Mouse (Mus musculus) intestine, postnatal 0 days (tissue): ENCODE data around the gene Trim41. TPM values are rescaled to one million over a fixed set of nuclear protein-coding genes. Genes with fewer than 3 reads are reported as not detected.

ENCODE experiments used
- ATAC-seq: fragments of 200-750 bp; cut with Nextera tagmentation; 2 replicates; pipeline ENCODE4 v1.8.0; 2017; ENCODE audit warnings: mild to moderate bottlenecking, moderate TSS enrichment, moderate library complexity
- H3K27ac ChIP-seq: fragments of 300-500 bp; sonication (generic); 2 replicates; pipeline ENCODE4 v1.5.1; 2014; ENCODE audit warnings: mild to moderate bottlenecking, low read depth, low read length, moderate library complexity
- H3K27me3 ChIP-seq: fragments of 300-500 bp; sonication (generic); replicated peaks from 2 replicates; pipeline ENCODE4 v1.6.1; 2014; ENCODE audit warnings: low read length, mixed read lengths; ENCODE audit not compliant: control insufficient read depth, insufficient read depth
- H3K36me3 ChIP-seq: fragments of 300-500 bp; sonication (generic); 2 replicates; pipeline ENCODE4 v1.6.1; 2014; ENCODE audit warnings: mild to moderate bottlenecking, moderate library complexity; ENCODE audit not compliant: control insufficient read depth, insufficient read depth
- H3K4me1 ChIP-seq: fragments of 300-500 bp; sonication (generic); replicated peaks from 2 replicates; pipeline ENCODE4 v1.6.1; 2014; ENCODE audit warnings: antibody characterized with exemption, low read length, mixed read lengths; ENCODE audit not compliant: control insufficient read depth, insufficient read depth
- H3K4me2 ChIP-seq: fragments of 300-500 bp; sonication (generic); replicated peaks from 2 replicates; pipeline ENCODE4 v1.6.1; 2014; ENCODE audit warnings: low read depth, mild to moderate bottlenecking, moderate library complexity
- H3K4me3 ChIP-seq: fragments of 300-500 bp; sonication (generic); 2 replicates; pipeline ENCODE4 v1.5.1; 2014; ENCODE audit warnings: low read depth, low read length
- H3K9ac ChIP-seq: fragments of 300-500 bp; sonication (generic); 2 replicates; pipeline ENCODE4 v1.6.1; 2014; ENCODE audit warnings: mild to moderate bottlenecking, low read depth, low read length
- H3K9me3 ChIP-seq: fragments of 300-500 bp; sonication (generic); 2 replicates; pipeline ENCODE4 v1.6.1; 2016; ENCODE audit warnings: mixed run types; ENCODE audit not compliant: control insufficient read depth
- CTCF ChIP-seq: sonication (generic); IDR thresholded peaks from 2 replicates; pipeline ENCODE4 v1.5.1; 2016; ENCODE audit warnings: low read depth, mild to moderate bottlenecking, control low read depth, antibody characterized with exemption, moderate library complexity
- WGBS: fragments of 180-500 bp; shearing (Covaris S2); extraction: QIAGEN DNeasy Blood & Tissue Kit; methylation state at CpG from one replicate; pipeline ENCODE4 v1.1.7; 2014; 5-methylcytosine and 5-hydroxymethylcytosine counted together
- polyA plus RNA-seq: library from polyadenylated mRNA; unstranded; fragments of >200 nt; fragmentation: Nextera tagmentation; extraction: Ambion mirVana; gene quantifications from 2 replicates; pipeline ENCODE4 v1.2.1, GENCODE M21; 2015

Gene Trim41
- polyA plus RNA-seq, 1 experiment from 2014 or later = 4.0 TPM

- no peak overlapping the region for H3K27ac ChIP-seq
- H3K4me2 ChIP-seq = no peak overlapping the region
- no peak for TF ChIP-seq CTCF
- 42% methylated on average over 13 of the region's 13 CpGs for WGBS
- H3K9ac ChIP-seq = no peak overlapping the region
- H3K4me1 ChIP-seq = no peaks in the 10 kb centered on the region
- no peak for ATAC-seq
- H3K27me3 ChIP-seq = no peaks in the 10 kb centered on the region
- H3K4me3 ChIP-seq = no peak overlapping the region
- no peaks in the 10 kb centered on the region for H3K36me3 ChIP-seq
- no peaks in the 10 kb centered on the region for H3K9me3 ChIP-seq
Measured at GRCm38 (mm10) chr11:48845244-48845815, 28.2 kb upstream of the Trim41 start.

GRCm38 (mm10) chr11:48844309-48844708 lies 27.2 kb upstream of the Trim41 start:
- TF ChIP-seq CTCF = no peak
- 59% methylated on average over 6 of the region's 6 CpGs for whole genome bisulfite sequencing
- H3K4me1 ChIP-seq = no peaks in the 10 kb centered on the region

GRCm38 (mm10) chr11:48843202-48843601 lies 26.0 kb upstream of the Trim41 start:
- no peaks in the 10 kb centered on the region for H3K27me3 ChIP-seq
- TF ChIP-seq CTCF = no peak
- ATAC-seq = no peak
- H3K9me3 ChIP-seq = no peaks in the 10 kb centered on the region
- no peaks in the 10 kb centered on the region for H3K36me3 ChIP-seq
- no peak overlapping the region for H3K4me2 ChIP-seq
- no peak overlapping the region for H3K27ac ChIP-seq
- H3K4me3 ChIP-seq = no peak overlapping the region
- WGBS = 50% methylated on average over 11 of the region's 11 CpGs
- H3K9ac ChIP-seq = no peak overlapping the region
- 0 out of 2 replicates have a peak, but pooled peaks cover 4% of the 10 kb centered on the region for H3K4me1 ChIP-seq

More at GRCm38 (mm10) chr11:48844309-48844708, 27.2 kb upstream of the Trim41 start:
- no peaks in the 10 kb centered on the region for H3K36me3 ChIP-seq
- H3K4me3 ChIP-seq = no peak overlapping the region
- no peak overlapping the region for H3K9ac ChIP-seq
- no peak for ATAC-seq
- H3K4me2 ChIP-seq = no peak overlapping the region
- no peak overlapping the region for H3K27ac ChIP-seq
- no peaks in the 10 kb centered on the region for H3K27me3 ChIP-seq
- H3K9me3 ChIP-seq = no peaks in the 10 kb centered on the region

GRCm38 (mm10) chr11:48842378-48842792 lies 25.2 kb upstream of the Trim41 start:
- WGBS = 81% methylated on average over 4 of the region's 4 CpGs
- no peaks in the 10 kb centered on the region for H3K9me3 ChIP-seq
- no peaks in the 10 kb centered on the region for H3K27me3 ChIP-seq
- H3K4me3 ChIP-seq = no peak overlapping the region
- H3K4me1 ChIP-seq = 0 out of 2 replicates have a peak, but pooled peaks cover 4% of the 10 kb centered on the region
- no peak for ATAC-seq
- H3K36me3 ChIP-seq = no peaks in the 10 kb centered on the region
- no peak overlapping the region for H3K27ac ChIP-seq
- H3K4me2 ChIP-seq = no peak overlapping the region
- TF ChIP-seq CTCF = no peak
- H3K9ac ChIP-seq = no peak overlapping the region

GRCm38 (mm10) chr11:48841213-48841612 lies 24.1 kb upstream of the Trim41 start:
- no peak overlapping the region for H3K4me2 ChIP-seq
- H3K4me1 ChIP-seq = peaks cover 4% of the 10 kb centered on the region; the same call in 1 of the 2 replicates
- H3K27me3 ChIP-seq = no peaks in the 10 kb centered on the region
- 67% methylated on average over 5 of the region's 5 CpGs for WGBS
- H3K9ac ChIP-seq = no peak overlapping the region
- ATAC-seq = no peak
- no peak for TF ChIP-seq CTCF
- no peak overlapping the region for H3K27ac ChIP-seq
- no peaks in the 10 kb centered on the region for H3K36me3 ChIP-seq
- H3K4me3 ChIP-seq = no peak overlapping the region
- H3K9me3 ChIP-seq = no peaks in the 10 kb centered on the region

GRCm38 (mm10) chr11:48840805-48841204 lies 23.7 kb upstream of the Trim41 start:
- no peak for ATAC-seq
- no peak for TF ChIP-seq CTCF
- Histone ChIP-seq H3K9me3 (no peaks in the 10 kb centered on the region), H3K4me3 (no peak overlapping the region), H3K27me3 (no peaks in the 10 kb centered on the region), H3K36me3 (no peaks in the 10 kb centered on the region), H3K4me2 (no peak overlapping the region), H3K27ac (no peak overlapping the region), H3K4me1 (peaks cover 4% of the 10 kb centered on the region; the same call in 1 of the 2 replicates), H3K9ac (no peak overlapping the region)
